Mouse (Mus musculus): ENCODE data around the gene Arhgef12. TPM values are rescaled to one million over a fixed set of nuclear protein-coding genes. Genes with fewer than 3 reads are reported as not detected.

The Arhgef12 gene
- polyA plus RNA-seq, 1 experiment from 2014 or later = 12.2 TPM

Other genes with a start within 250 kb of the Arhgef12 start
- gene Grik4, start 162.7 kb downstream of the Arhgef12 start, polyA plus RNA-seq (2015; fragmentation: Nextera tagmentation; extraction: Ambion mirVana) = 1.8 and 2.0 TPM in 2 replicates
- gene Tmem136, start 9.3 kb upstream of the Arhgef12 start, polyA plus RNA-seq (2015; fragmentation: Nextera tagmentation; extraction: Ambion mirVana) = 5.7 TPM in 2 replicates
- 11.2 and 12.7 TPM in 2 replicates for gene Pou2f3, start 103.1 kb upstream of the Arhgef12 start, polyA plus RNA-seq (2015; fragmentation: Nextera tagmentation; extraction: Ambion mirVana)
- gene Oaf, start 132.7 kb upstream of the Arhgef12 start, polyA plus RNA-seq (2015; fragmentation: Nextera tagmentation; extraction: Ambion mirVana) = 91.2 and 96.9 TPM in 2 replicates
- 131 and 142 TPM in 2 replicates for gene Trim29, start 203.6 kb upstream of the Arhgef12 start, polyA plus RNA-seq (2015; fragmentation: Nextera tagmentation; extraction: Ambion mirVana)

Measured in embryonic facial prominence, embryonic 15.5 days (tissue).